Comparison of ENCODE assay signal across 10 mouse cellular contexts in the genomic region with DNA sequence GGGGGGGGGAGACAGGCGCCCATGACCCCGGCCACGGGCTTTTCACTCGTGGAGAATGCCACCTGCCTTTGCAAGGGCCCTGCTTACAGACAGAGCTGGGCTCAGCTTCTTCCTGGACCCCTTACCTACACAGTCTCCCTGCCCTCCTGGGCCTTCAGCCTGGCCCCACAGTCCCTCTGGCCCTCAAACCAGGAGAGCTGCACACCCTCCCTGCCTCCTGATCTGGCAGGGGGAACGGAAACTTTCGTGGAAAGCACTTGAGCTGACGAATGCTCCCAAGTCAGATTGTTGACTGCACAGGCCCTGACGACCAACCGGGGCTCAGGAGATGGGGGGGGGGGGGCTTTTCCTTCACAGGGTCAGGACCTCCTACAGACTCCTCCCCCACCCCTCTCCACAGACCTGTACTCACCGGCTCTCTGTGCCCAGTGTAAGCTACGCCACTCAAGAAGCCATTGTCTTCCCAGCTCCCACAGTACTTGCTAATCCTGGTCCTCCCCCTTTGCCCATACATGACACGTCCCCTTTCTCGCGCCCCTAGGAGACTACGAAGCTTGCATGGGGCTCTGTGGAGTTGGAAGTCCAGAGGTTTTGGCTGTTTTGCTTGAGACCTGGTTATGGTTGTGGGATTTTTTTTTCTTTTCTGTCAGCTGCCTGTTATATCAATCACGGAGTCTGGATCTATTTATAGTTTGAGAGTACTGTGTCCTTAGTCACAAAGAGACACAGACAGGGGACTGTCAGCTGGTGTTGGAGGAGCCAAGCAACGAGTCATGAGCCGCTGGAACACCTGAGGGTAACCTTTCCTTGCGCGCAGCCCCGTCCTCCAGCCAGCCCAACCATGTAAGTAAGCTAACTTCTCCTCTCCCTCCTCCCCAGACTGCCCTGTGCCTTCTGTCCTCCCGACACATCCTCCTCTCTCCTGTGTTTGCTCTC. TPM values are rescaled to one million over a fixed set of nuclear protein-coding genes. Genes with fewer than 3 reads are reported as not detected.
DNase-seq lines count a peak whose midpoint lies in the region; ATAC-seq and TF ChIP-seq lines count a peak whose summit lies in the region.
"Had no signal": no experiment of that assay in that cellular context is flagged by ENCODE, and none has a peak within 500 bp of the region (broad histone marks: within the 10 kb centered on the region; RNA-seq: fewer than 3 reads in every experiment).

A gene (plus strand): TSS at position 422 of the 936 bp plus-strand sequence.

- DNase-seq in midbrain, embryonic 11.5 days (ENCODE audit: low spot score, missing footprints) = peak; percentile 82
- no peak for DNase-seq in midbrain, postnatal 0 days (ENCODE audit: low spot score)
- DNase-seq in heart, adult 9 months (ENCODE audit: low spot score in 2 of 2) = peak; percentile 64 to 78
- no peak for DNase-seq in stomach, postnatal 0 days (ENCODE audit: low spot score)
- DNase-seq in frontal cortex, adult 2 months (ENCODE audit: extremely low spot score in 1 of 2, low spot score in 1 of 2) = no peak
- no peak for DNase-seq in embryo, embryonic 10.5 days (ENCODE audit: low spot score)
- DNase-seq in left cerebral cortex, adult 18-20 months (ENCODE audit: low spot score in 2 of 2) = no peak
- DNase-seq: cerebellum, postnatal 25 days had no signal

- H3K4me3 ChIP-seq in midbrain, embryonic 11.5 days (ENCODE audit: low read depth, low read length) = no peak within 1 kb of the TSS
- H3K4me3 ChIP-seq in midbrain, postnatal 0 days (ENCODE audit: low read depth, low read length) = no peak within 1 kb of the TSS
- no peak within 1 kb of the TSS for H3K4me3 ChIP-seq in intestine, embryonic 15.5 days (replicated peaks)
- no peak within 1 kb of the TSS for H3K4me3 ChIP-seq in stomach, postnatal 0 days (ENCODE audit: low read depth, low read length)
- H3K4me3 ChIP-seq: hindbrain, embryonic 15.5 days had no signal

- H3K4me2 ChIP-seq in midbrain, embryonic 11.5 days = no peak within 1 kb of the TSS
- no peak within 1 kb of the TSS for H3K4me2 ChIP-seq in midbrain, postnatal 0 days (ENCODE audit: low read depth, low read length, poor library complexity, severe bottlenecking)
- H3K4me2 ChIP-seq in intestine, embryonic 15.5 days (replicated peaks) = 0 out of 2 replicates have a peak within 1 kb of the TSS, but pooled peaks have one; percentile 11
- no peak within 1 kb of the TSS; the same call in 1 of the 2 replicates for H3K4me2 ChIP-seq in stomach, postnatal 0 days (replicated peaks; ENCODE audit: low read depth)
- H3K4me2 ChIP-seq: hindbrain, embryonic 15.5 days had no signal

- WGBS in midbrain, embryonic 11.5 days = 26% methylated on average over 22 of the region's 22 CpGs
- 29% methylated on average over 21 of the region's 22 CpGs for WGBS in midbrain, postnatal 0 days
- 28% methylated on average over 22 of the region's 22 CpGs for WGBS in intestine, embryonic 15.5 days
- WGBS in stomach, postnatal 0 days = 27% methylated on average over 22 of the region's 22 CpGs

- no peaks in the 10 kb centered on the region for H3K9me3 ChIP-seq in midbrain, embryonic 11.5 days (ENCODE audit: control insufficient read depth, low read length)
- no peaks in the 10 kb centered on the region for H3K9me3 ChIP-seq in midbrain, postnatal 0 days (ENCODE audit: low read length)
- H3K9me3 ChIP-seq in intestine, embryonic 15.5 days = no peaks in the 10 kb centered on the region
- H3K9me3 ChIP-seq in stomach, postnatal 0 days (ENCODE audit: control insufficient read depth, low read length) = no peaks in the 10 kb centered on the region
- H3K9me3 ChIP-seq: hindbrain, embryonic 15.5 days had no signal

- H3K36me3 ChIP-seq in midbrain, embryonic 11.5 days (ENCODE audit: control insufficient read depth, insufficient read depth, low read length) = no peaks in the 10 kb centered on the region
- no peaks in the 10 kb centered on the region for H3K36me3 ChIP-seq in midbrain, postnatal 0 days (ENCODE audit: insufficient read depth, low read length)
- H3K36me3 ChIP-seq in intestine, embryonic 15.5 days = no peaks in the 10 kb centered on the region
- no peaks in the 10 kb centered on the region for H3K36me3 ChIP-seq in stomach, postnatal 0 days (ENCODE audit: control insufficient read depth, insufficient read depth, low read length)
- H3K36me3 ChIP-seq: hindbrain, embryonic 15.5 days had no signal

- ATAC-seq in midbrain, embryonic 11.5 days (ENCODE audit: low FRiP score) = peak; percentile 73
- no peak for ATAC-seq in midbrain, postnatal 0 days (ENCODE audit: low FRiP score)
- no peak for ATAC-seq in intestine, embryonic 15.5 days
- peak; percentile 53 for ATAC-seq in stomach, postnatal 0 days (ENCODE audit: low FRiP score, low TSS enrichment)

- H3K9ac ChIP-seq in midbrain, embryonic 11.5 days (ENCODE audit: low read length) = no peak within 1 kb of the TSS
- H3K9ac ChIP-seq in midbrain, postnatal 0 days (replicated peaks; ENCODE audit: low read length, poor library complexity, severe bottlenecking) = no peak within 1 kb of the TSS
- H3K9ac ChIP-seq in intestine, embryonic 15.5 days = no peak within 1 kb of the TSS
- H3K9ac ChIP-seq in stomach, postnatal 0 days (ENCODE audit: low read length) = no peak within 1 kb of the TSS
- H3K9ac ChIP-seq: hindbrain, embryonic 15.5 days had no signal

- H3K4me1 ChIP-seq in midbrain, embryonic 11.5 days (ENCODE audit: control insufficient read depth, insufficient read depth, low read length) = peaks cover 22% of the 10 kb centered on the region
- H3K4me1 ChIP-seq in midbrain, postnatal 0 days (ENCODE audit: insufficient read depth, low read length) = peaks cover 5% of the 10 kb centered on the region; the same call in 1 of the 2 replicates
- 0 out of 2 replicates have a peak, but pooled peaks cover 8% of the 10 kb centered on the region for H3K4me1 ChIP-seq in intestine, embryonic 15.5 days (replicated peaks)
- no peaks in the 10 kb centered on the region; the same call in 1 of the 2 replicates for H3K4me1 ChIP-seq in stomach, postnatal 0 days (replicated peaks; ENCODE audit: control insufficient read depth, insufficient read depth)

- TF ChIP-seq EP300 in stomach, postnatal 0 days (optimal IDR thresholded peaks at IDR 0.05) = no peak

- H3K27me3 ChIP-seq in midbrain, embryonic 11.5 days (ENCODE audit: control insufficient read depth, insufficient read depth, low read length) = peaks cover 2% of the 10 kb centered on the region; the same call in 1 of the 2 replicates
- no peaks in the 10 kb centered on the region for H3K27me3 ChIP-seq in midbrain, postnatal 0 days (ENCODE audit: insufficient read depth, low read length)
- H3K27me3 ChIP-seq in intestine, embryonic 15.5 days (replicated peaks) = no peaks in the 10 kb centered on the region; the same call in 1 of the 2 replicates
- H3K27me3 ChIP-seq in stomach, postnatal 0 days (ENCODE audit: control insufficient read depth, insufficient read depth, low read length) = no peaks in the 10 kb centered on the region

- no peak for TF ChIP-seq CTCF in midbrain, postnatal 0 days (IDR thresholded peaks at IDR 0.05)
- TF ChIP-seq CTCF in stomach, postnatal 0 days (IDR thresholded peaks at IDR 0.05; ENCODE audit: low read depth) = no peak

- H3K27ac ChIP-seq in midbrain, embryonic 11.5 days (ENCODE audit: low read depth, low read length) = no peak within 1 kb of the TSS
- no peak within 1 kb of the TSS for H3K27ac ChIP-seq in midbrain, postnatal 0 days (ENCODE audit: low read depth, low read length)
- no peak within 1 kb of the TSS for H3K27ac ChIP-seq in intestine, embryonic 15.5 days
- no peak within 1 kb of the TSS for H3K27ac ChIP-seq in stomach, postnatal 0 days (replicated peaks)
- H3K27ac ChIP-seq: hindbrain, embryonic 15.5 days had no signal

RNA-seq across cellular contexts. Expression of the gene that starts here (rescaled TPM):
- 1.00 and 1.3 TPM in 2 replicates for polyA plus RNA-seq in midbrain, embryonic 11.5 days (2014; fragmentation: Nextera tagmentation; extraction: Ambion mirVana)
- 10.1 and 11.6 TPM in 2 replicates for total RNA-seq in midbrain, postnatal 0 days (2014; rRNA removed)
- polyA plus RNA-seq in midbrain, postnatal 0 days (2015; fragmentation: Nextera tagmentation; extraction: Ambion mirVana) = 3.3 and 4.3 TPM in 2 replicates
- 0.27 and 0.39 TPM in 2 replicates for polyA plus RNA-seq in intestine, embryonic 15.5 days (2015; fragmentation: Nextera tagmentation; extraction: Ambion mirVana)
- polyA plus RNA-seq in stomach, postnatal 0 days (2015; fragmentation: Nextera tagmentation; extraction: Ambion mirVana) = 0.13 and 0.21 TPM in 2 replicates
- 0.90 and 0.92 TPM in 2 replicates for polyA plus RNA-seq in frontal cortex, adult 2 months (2012; rRNA removed)
- 1 to 10 TPM; 1.3 to 2.1 TPM for total RNA-seq in left cerebral cortex, adult 18-20 months (2021)

Comparison
In these comparisons a context has a peak if more than half of its experiments do, and no peak if none do; other contexts are left out.
1. DNase-seq: peak in midbrain, embryonic 11.5 days (single experiment) and heart, adult 9 months (2 of 2); none in midbrain, postnatal 0 days (single experiment), stomach, postnatal 0 days (single experiment), frontal cortex, adult 2 months (0 of 2), embryo, embryonic 10.5 days (single experiment) and left cerebral cortex, adult 18-20 months (0 of 2).
2. Peak in ATAC-seq in stomach, postnatal 0 days; RNA of the gene not detected or under 1 TPM.